In the genomic region with DNA sequence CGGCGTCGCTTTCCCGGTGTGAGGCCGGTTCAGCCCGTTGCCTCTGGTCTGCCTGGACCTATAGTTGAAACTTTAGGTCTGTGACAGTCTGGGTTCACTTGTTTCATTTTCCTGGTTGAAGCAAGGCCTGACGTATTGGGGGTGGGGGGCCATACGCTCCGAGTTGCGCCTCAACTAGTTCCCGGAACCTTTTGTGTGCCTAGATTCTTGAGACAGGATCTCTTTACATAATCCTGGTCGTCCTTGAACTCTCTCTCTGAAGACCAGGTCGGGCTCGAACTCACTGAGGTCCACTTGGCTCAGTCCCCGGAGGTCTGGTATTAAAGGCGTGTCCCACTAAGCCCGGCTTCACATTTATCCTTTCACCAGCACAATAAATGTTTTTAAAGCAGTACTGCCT, we compare ENCODE assay signal across 7 mouse cellular contexts. TPM values are rescaled to one million over a fixed set of nuclear protein-coding genes. Genes with fewer than 3 reads are reported as not detected.
DNase-seq lines count a peak whose midpoint lies in the region; ATAC-seq and TF ChIP-seq lines count a peak whose summit lies in the region.

No protein-coding gene starts in this region.

- H3K4me2 ChIP-seq in intestine, embryonic 14.5 days (ENCODE audit: low read length), result peak overlapping the region; percentile 97
- H3K4me2 ChIP-seq in neural tube, embryonic 14.5 days (ENCODE audit: low read depth, low read length), result peak overlapping the region; percentile 79

- H3K27me3 ChIP-seq in liver, adult 2 months (ENCODE audit: control insufficient read depth, insufficient read depth, low read length), result no peaks in the 10 kb centered on the region
- no peaks in the 10 kb centered on the region for H3K27me3 ChIP-seq in embryonic facial prominence, embryonic 10.5 days (replicated peaks; ENCODE audit: low read depth, poor library complexity, severe bottlenecking)
- H3K27me3 ChIP-seq in intestine, embryonic 14.5 days (replicated peaks; ENCODE audit: control insufficient read depth, insufficient read depth, low read length), result no peaks in the 10 kb centered on the region
- no peaks in the 10 kb centered on the region for H3K27me3 ChIP-seq in neural tube, embryonic 14.5 days (ENCODE audit: control insufficient read depth, insufficient read depth, low read length)

- no peaks in the 10 kb centered on the region for H3K4me1 ChIP-seq in liver, adult 2 months (ENCODE audit: control insufficient read depth, insufficient read depth, low read length)
- peaks cover 15% of the 10 kb centered on the region for H3K4me1 ChIP-seq in embryonic facial prominence, embryonic 10.5 days
- peaks cover 16% of the 10 kb centered on the region for H3K4me1 ChIP-seq in intestine, embryonic 14.5 days (replicated peaks; ENCODE audit: control insufficient read depth, insufficient read depth, low read length)
- peaks cover 16% of the 10 kb centered on the region; the same call in 1 of the 2 replicates for H3K4me1 ChIP-seq in neural tube, embryonic 14.5 days (ENCODE audit: control insufficient read depth, insufficient read depth, low read length)

- H3K27ac ChIP-seq in liver, adult 2 months (replicated peaks; ENCODE audit: insufficient read depth, low read depth, low read length), result peak overlapping the region; percentile 80
- peak overlapping the region; percentile 98 for H3K27ac ChIP-seq in embryonic facial prominence, embryonic 10.5 days (replicated peaks)
- H3K27ac ChIP-seq in intestine, embryonic 14.5 days (ENCODE audit: low read depth), result peak overlapping the region; percentile 91
- H3K27ac ChIP-seq in neural tube, embryonic 14.5 days (ENCODE audit: low read depth, low read length), result peak overlapping the region; percentile 85

- ATAC-seq in intestine, embryonic 14.5 days (replicated peaks; ENCODE audit: low FRiP score, low TSS enrichment, low read depth), result no peak
- ATAC-seq in neural tube, embryonic 14.5 days (ENCODE audit: low read depth), result no peak

- WGBS in liver, adult 2 months, result 1% methylated on average over 17 of the region's 17 CpGs
- 1% methylated on average over 17 of the region's 17 CpGs for WGBS in embryonic facial prominence, embryonic 10.5 days
- 2% methylated on average over 17 of the region's 17 CpGs for WGBS in intestine, embryonic 14.5 days
- WGBS in neural tube, embryonic 14.5 days, result 1% methylated on average over 17 of the region's 17 CpGs

- H3K4me3 ChIP-seq in liver, adult 2 months (ENCODE audit: insufficient read depth, low read depth, low read length), result peak overlapping the region; percentile 93
- H3K4me3 ChIP-seq in embryonic facial prominence, embryonic 10.5 days, result peak overlapping the region; percentile 85
- peak overlapping the region; percentile 95 for H3K4me3 ChIP-seq in intestine, embryonic 14.5 days (ENCODE audit: low read depth, low read length)
- peak overlapping the region; percentile 70 for H3K4me3 ChIP-seq in neural tube, embryonic 14.5 days (ENCODE audit: low read depth, low read length)

- no peaks in the 10 kb centered on the region for H3K9me3 ChIP-seq in embryonic facial prominence, embryonic 10.5 days
- H3K9me3 ChIP-seq in intestine, embryonic 14.5 days (ENCODE audit: control insufficient read depth, low read length), result no peaks in the 10 kb centered on the region
- H3K9me3 ChIP-seq in neural tube, embryonic 14.5 days (ENCODE audit: control insufficient read depth, low read length), result no peaks in the 10 kb centered on the region

- peaks cover 18% of the 10 kb centered on the region; the same call in 1 of the 2 replicates for H3K79me2 ChIP-seq in liver, adult 2 months (ENCODE audit: control insufficient read depth, insufficient read depth, low read length)

- no peak for TF ChIP-seq POLR2A in liver, adult 2 months (IDR thresholded peaks at IDR 0.05; ENCODE audit: extremely low read depth, insufficient read depth, low read length)

- peak; percentile 24 for DNase-seq in liver, adult 2 months (ENCODE audit: extremely low read depth, low read depth, low spot score)
- no peak for DNase-seq in liver
- DNase-seq in embryonic facial prominence, embryonic 10.5 days (ENCODE audit: low spot score), result no peak
- no peak for DNase-seq in intestine, embryonic 14.5 days (ENCODE audit: low spot score)
- DNase-seq in right cerebral cortex, postnatal 10 days (ENCODE audit: low spot score in 2 of 2), result no peak
- DNase-seq in gastrocnemius, postnatal 25 days, result no peak

- no peak for TF ChIP-seq CTCF in liver, adult 2 months (IDR thresholded peaks at IDR 0.05; ENCODE audit: low read depth, low read length)

- peak overlapping the region; percentile 91 for H3K9ac ChIP-seq in liver, adult 2 months (ENCODE audit: low read depth, low read length)
- H3K9ac ChIP-seq in intestine, embryonic 14.5 days (ENCODE audit: low read length), result peak overlapping the region; percentile 92
- peak overlapping the region; percentile 69 for H3K9ac ChIP-seq in neural tube, embryonic 14.5 days (replicated peaks; ENCODE audit: low read depth, low read length)

- H3K36me3 ChIP-seq in liver, adult 2 months (ENCODE audit: control insufficient read depth, insufficient read depth, low read length), result peaks cover 10% of the 10 kb centered on the region; the same call in 1 of the 2 replicates
- peaks cover 18% of the 10 kb centered on the region for H3K36me3 ChIP-seq in embryonic facial prominence, embryonic 10.5 days (replicated peaks)
- H3K36me3 ChIP-seq in intestine, embryonic 14.5 days (ENCODE audit: control insufficient read depth, insufficient read depth, low read length), result peaks cover 19% of the 10 kb centered on the region
- H3K36me3 ChIP-seq in neural tube, embryonic 14.5 days (ENCODE audit: control insufficient read depth, insufficient read depth, low read length), result peaks cover 11% of the 10 kb centered on the region

RNA-seq across cellular contexts. Expression of a gene that starts 0.8 kb away (rescaled TPM):
- total RNA-seq in liver, adult 2 months (2014; rRNA removed), result 13.5 and 19.2 TPM in 2 replicates
- 14.3 and 17.2 TPM in 2 replicates for polyA plus RNA-seq in liver, adult 2 months (2012; rRNA removed)
- 286 and 311 TPM in 2 replicates for polyA plus RNA-seq in embryonic facial prominence, embryonic 10.5 days (2016; fragmentation: Nextera tagmentation; extraction: Ambion mirVana)
- polyA plus RNA-seq in intestine, embryonic 14.5 days (2014; fragmentation: Nextera tagmentation; extraction: Ambion mirVana), result 220 and 222 TPM in 2 replicates
- polyA plus RNA-seq in neural tube, embryonic 14.5 days (2014; fragmentation: Nextera tagmentation; extraction: Ambion mirVana), result 82.6 and 83.3 TPM in 2 replicates
- total RNA-seq in gastrocnemius, postnatal 25 days (2021), result 10 to 100 TPM; 11.2 to 13.2 TPM

RNA-seq across cellular contexts. Expression of a gene that starts 16.8 kb away (rescaled TPM):
- total RNA-seq in liver, adult 2 months (2014; rRNA removed), result 17.3 and 20.1 TPM in 2 replicates
- polyA plus RNA-seq in liver, adult 2 months (2012; rRNA removed), result 18.0 and 28.8 TPM in 2 replicates
- 30.3 and 30.9 TPM in 2 replicates for polyA plus RNA-seq in embryonic facial prominence, embryonic 10.5 days (2016; fragmentation: Nextera tagmentation; extraction: Ambion mirVana)
- 28.5 and 31.5 TPM in 2 replicates for polyA plus RNA-seq in intestine, embryonic 14.5 days (2014; fragmentation: Nextera tagmentation; extraction: Ambion mirVana)
- 25.1 and 27.7 TPM in 2 replicates for polyA plus RNA-seq in neural tube, embryonic 14.5 days (2014; fragmentation: Nextera tagmentation; extraction: Ambion mirVana)
- total RNA-seq in gastrocnemius, postnatal 25 days (2021), result 10 to 100 TPM; 34.4 to 47.5 TPM

RNA-seq across cellular contexts. Expression of a gene that starts 25.4 kb away (rescaled TPM):
- total RNA-seq in liver, adult 2 months (2014; rRNA removed), result 20.8 and 21.2 TPM in 2 replicates
- polyA plus RNA-seq in liver, adult 2 months (2012; rRNA removed), result 9.7 and 17.9 TPM in 2 replicates
- polyA plus RNA-seq in embryonic facial prominence, embryonic 10.5 days (2016; fragmentation: Nextera tagmentation; extraction: Ambion mirVana), result 7.8 and 11.5 TPM in 2 replicates
- 40.2 and 41.4 TPM in 2 replicates for polyA plus RNA-seq in intestine, embryonic 14.5 days (2014; fragmentation: Nextera tagmentation; extraction: Ambion mirVana)
- 8.8 and 13.5 TPM in 2 replicates for polyA plus RNA-seq in neural tube, embryonic 14.5 days (2014; fragmentation: Nextera tagmentation; extraction: Ambion mirVana)
- 10 to 100 TPM; 21.7 to 26.2 TPM for total RNA-seq in gastrocnemius, postnatal 25 days (2021)

RNA-seq across cellular contexts. Expression of a gene that starts 49.3 kb away (rescaled TPM):
- total RNA-seq in liver, adult 2 months (2014; rRNA removed), result under 0.01 and 0.20 TPM in 2 replicates
- 0.11 and 0.20 TPM in 2 replicates for polyA plus RNA-seq in liver, adult 2 months (2012; rRNA removed)
- polyA plus RNA-seq in embryonic facial prominence, embryonic 10.5 days (2016; fragmentation: Nextera tagmentation; extraction: Ambion mirVana), result 0.36 and 0.41 TPM in 2 replicates
- 1.3 and 2.0 TPM in 2 replicates for polyA plus RNA-seq in intestine, embryonic 14.5 days (2014; fragmentation: Nextera tagmentation; extraction: Ambion mirVana)
- polyA plus RNA-seq in neural tube, embryonic 14.5 days (2014; fragmentation: Nextera tagmentation; extraction: Ambion mirVana), result 0.71 and 1.4 TPM in 2 replicates
- total RNA-seq in gastrocnemius, postnatal 25 days (2021), result under 1 TPM; 0.13 to 0.15 TPM
